Mouse (Mus musculus): ENCODE measurements around the gene Slc47a1.

- no peak for TF ChIP-seq CTCF (IDR thresholded peaks at IDR 0.05; ENCODE audit: borderline replicate concordance, extremely low read depth, insufficient read depth, insufficient read length)
- TF ChIP-seq POLR2A (IDR thresholded peaks at IDR 0.05; ENCODE audit: borderline replicate concordance, extremely low read depth, insufficient read depth, insufficient read length, poor library complexity, severe bottlenecking), result no peak
Measured at GRCm38 (mm10) chr11:61300716-61301392, 77.3 kb downstream of the Slc47a1 start.

Measured in brain, embryonic 14.5 days (tissue).